Mouse (Mus musculus) megakaryocyte-erythroid progenitor cell, adult 5-6 weeks (primary cell): ENCODE data around the gene Cnr1. TPM values are rescaled to one million over a fixed set of nuclear protein-coding genes. Genes with fewer than 3 reads are reported as not detected.

Experiments
- ATAC-seq: replicated peaks from 2 replicates; pipeline ENCODE4 v1.8.0; 2016; ENCODE audit warnings: mild to moderate bottlenecking, inconsistent platforms; ENCODE audit not compliant: severe bottlenecking, poor library complexity, low FRiP score, low TSS enrichment
- total RNA-seq, 2 experiments: library from RNA; stranded (forward) in 1 of 2; stranded (reverse) in 1 of 2; fragments of 200-1000, 215-1000 nt in 1 of 2; fragments of >200 nt in 1 of 2; fragmentation: Nextera tagmentation in 1 of 2; gene quantifications; 2 replicates each; pipeline ENCODE4 v1.2.3; 2014 to 2017

The Cnr1 gene
- total RNA-seq (2014; fragmentation: Nextera tagmentation) = not detected in 2 replicates
- total RNA-seq (2017) = 0.19 TPM in 1 of 2 replicates, not detected in the other

- peak; percentile 44 for ATAC-seq
Measured at GRCm38 (mm10) chr4:33924234-33924888, at the start of gene Cnr1. Cnr1 (plus strand) TSS chr4:33924593.

GRCm38 (mm10) chr4:33879944-33880343, 44.4 kb upstream of the Cnr1 start:
- ATAC-seq = no peak

GRCm38 (mm10) chr4:33886026-33886425, 38.4 kb upstream of the Cnr1 start:
- no peak for ATAC-seq

GRCm38 (mm10) chr4:33889976-33890375, 34.4 kb upstream of the Cnr1 start:
- no peak for ATAC-seq

- ATAC-seq = no peak
Measured at GRCm38 (mm10) chr4:33892178-33892869, 32.1 kb upstream of the Cnr1 start.

GRCm38 (mm10) chr4:33893841-33894240, 30.6 kb upstream of the Cnr1 start:
- ATAC-seq = no peak

GRCm38 (mm10) chr4:33895046-33895445, 29.3 kb upstream of the Cnr1 start:
- ATAC-seq = no peak

- ATAC-seq = no peak
Measured at GRCm38 (mm10) chr4:33895491-33895890, 28.9 kb upstream of the Cnr1 start.

GRCm38 (mm10) chr4:33901659-33902058, 22.7 kb upstream of the Cnr1 start:
- ATAC-seq = no peak

GRCm38 (mm10) chr4:33903812-33904340, 20.5 kb upstream of the Cnr1 start:
- no peak for ATAC-seq

- ATAC-seq = no peak
Measured at GRCm38 (mm10) chr4:33904826-33905225, 19.6 kb upstream of the Cnr1 start.

- ATAC-seq = no peak
Measured at GRCm38 (mm10) chr4:33908786-33909185, 15.6 kb upstream of the Cnr1 start.

- no peak for ATAC-seq
Measured at GRCm38 (mm10) chr4:33915730-33916129, 8.7 kb upstream of the Cnr1 start.

GRCm38 (mm10) chr4:33920807-33921206, 3.6 kb upstream of the Cnr1 start:
- no peak for ATAC-seq

GRCm38 (mm10) chr4:33923151-33923760, 1.1 kb upstream of the Cnr1 start:
- ATAC-seq = no peak

- ATAC-seq = no peak
Measured at GRCm38 (mm10) chr4:33923761-33924233, 596 bp upstream of the Cnr1 start.

GRCm38 (mm10) chr4:33924889-33925245, 474 bp downstream of the Cnr1 start:
- no peak; the same call in 1 of the 2 replicates for ATAC-seq

- ATAC-seq = no peak
Measured at GRCm38 (mm10) chr4:33925489-33925888, 1.1 kb downstream of the Cnr1 start.

- no peak for ATAC-seq
Measured at GRCm38 (mm10) chr4:33926010-33926409, 1.6 kb downstream of the Cnr1 start.

- ATAC-seq = no peak
Measured at GRCm38 (mm10) chr4:33926730-33927263, 2.4 kb downstream of the Cnr1 start.
